Mouse (Mus musculus) lung, adult 2 months (tissue): ENCODE measurements around the gene Thbs2.

Source experiments
- CTCF ChIP-seq: fragments of 200-500 bp; IDR thresholded peaks from 2 replicates; pipeline ENCODE4 v1.5.1; 2011; ENCODE audit warnings: mild to moderate bottlenecking, low read length, control low read depth; ENCODE audit not compliant: insufficient read depth
- POLR2A ChIP-seq: fragments of 200-500 bp; IDR thresholded peaks from 2 replicates; pipeline ENCODE4 v1.6.1; 2011; ENCODE audit warnings: low read depth, mild to moderate bottlenecking, control low read depth, low read length, borderline replicate concordance; ENCODE audit errors: extremely low read depth

DNA sequence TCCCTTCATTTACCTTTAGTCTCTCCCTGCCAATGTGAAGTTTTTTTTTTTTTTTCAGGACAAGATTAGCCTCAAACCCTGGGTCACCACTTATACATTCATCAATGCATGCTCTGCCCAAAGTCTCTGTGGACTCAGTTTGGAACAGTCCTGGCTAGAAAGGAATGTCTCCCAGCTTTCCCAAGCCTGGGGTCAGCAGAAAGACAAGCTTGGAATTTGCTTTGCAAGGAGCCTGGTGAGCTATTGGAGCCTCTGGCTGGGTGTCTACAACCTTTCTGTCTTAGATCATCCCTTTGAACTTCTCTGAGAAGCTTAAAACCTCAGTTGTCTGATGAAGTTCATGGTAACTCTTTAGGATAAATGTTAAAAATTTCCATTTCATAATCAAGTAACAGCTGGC, 36.9 kb downstream of the Thbs2 start:
- TF ChIP-seq POLR2A (no peak), CTCF (no peak)
